Mouse (Mus musculus) mature B cell (primary cell): Measurements from ENCODE around the gene Dolk.

Experiments used
- in situ Hi-C: fragments of 300-500 bp; cut with MboI; formaldehyde crosslinking; loops from 2 replicates; pipeline ENCODE4 v1.14.3; 2019

Gene Dolk

GRCm38 (mm10) chr2:30250166-30251128 lies 35.7 kb downstream of the Dolk start:
- in situ Hi-C loops = no loop called here

- in situ Hi-C loops = no loop called here
Observed at GRCm38 (mm10) chr2:30249182-30249581, 37.0 kb downstream of the Dolk start.

DNA sequence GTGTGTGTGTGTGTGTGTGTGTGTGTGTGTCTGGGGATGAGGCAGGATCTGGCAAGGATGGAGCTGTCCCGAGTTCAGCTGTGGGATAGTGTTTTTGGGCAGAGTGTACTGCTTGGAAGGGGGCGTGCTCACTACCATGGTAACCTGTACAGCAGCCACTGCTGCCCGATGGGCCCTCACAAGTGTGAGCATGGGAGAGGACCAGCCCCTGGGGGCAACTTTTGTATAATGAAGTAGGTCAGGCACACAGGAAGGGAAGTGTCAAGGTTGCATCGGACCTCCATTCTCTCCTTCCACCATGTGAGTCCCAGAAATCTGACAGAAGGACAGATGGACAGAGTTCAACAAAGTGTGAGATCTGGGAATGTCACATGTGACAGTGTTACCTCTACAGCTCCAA lies 38.5 kb downstream of the Dolk start:
- in situ Hi-C loops = no loop called here

DNA sequence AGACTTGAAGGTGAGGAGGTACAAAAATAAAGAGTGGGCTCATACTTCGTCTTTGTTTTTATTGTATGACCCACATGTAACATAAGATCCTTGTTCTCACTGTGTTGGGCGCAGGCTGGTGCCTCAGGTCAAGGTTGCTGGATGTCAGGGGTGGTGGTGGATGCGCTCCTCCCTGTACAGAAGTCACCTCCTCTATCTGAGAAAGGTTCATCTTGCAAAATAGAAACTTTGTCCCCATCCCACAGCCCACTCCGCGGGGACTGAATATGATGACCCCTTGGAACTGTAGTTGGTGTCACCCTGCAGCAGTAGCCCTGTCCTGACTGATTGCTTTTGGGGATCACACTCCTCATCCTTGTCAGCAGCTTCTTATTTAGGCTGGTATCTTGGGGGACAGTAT lies 39.1 kb downstream of the Dolk start:
- in situ Hi-C loops = no loop called here

DNA sequence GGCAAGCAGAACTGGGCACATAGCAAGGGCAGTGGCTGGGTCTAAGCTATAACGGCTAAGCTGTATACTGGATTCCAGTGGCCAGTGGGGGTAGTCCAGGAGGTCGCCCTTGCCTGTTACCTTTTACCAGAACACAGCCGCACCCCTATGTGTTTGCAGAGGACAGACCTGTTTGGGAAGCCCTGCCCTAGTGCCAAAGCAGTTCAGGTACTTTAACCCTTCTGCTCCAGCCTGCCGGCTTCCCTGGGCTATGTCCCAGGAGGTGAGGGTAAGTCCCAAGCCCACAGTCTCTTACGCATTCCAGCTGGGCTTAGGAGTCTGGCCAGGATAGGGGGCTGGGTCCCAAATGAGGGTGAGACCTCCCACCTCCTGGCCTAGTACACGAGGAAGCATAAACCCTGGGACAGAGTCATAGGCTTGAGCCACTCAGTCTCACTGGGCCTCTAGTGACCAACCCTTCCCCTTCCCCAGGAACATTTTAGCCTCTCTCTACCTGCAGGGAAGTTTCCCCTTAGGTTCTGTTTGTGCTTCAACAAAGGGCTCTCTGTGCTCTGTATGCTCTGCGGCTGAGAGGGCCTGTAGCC lies 41.4 kb downstream of the Dolk start:
- in situ Hi-C loops = no loop called here

GRCm38 (mm10) chr2:30243391-30243790 lies 42.7 kb downstream of the Dolk start:
- in situ Hi-C loops = no loop called here

DNA sequence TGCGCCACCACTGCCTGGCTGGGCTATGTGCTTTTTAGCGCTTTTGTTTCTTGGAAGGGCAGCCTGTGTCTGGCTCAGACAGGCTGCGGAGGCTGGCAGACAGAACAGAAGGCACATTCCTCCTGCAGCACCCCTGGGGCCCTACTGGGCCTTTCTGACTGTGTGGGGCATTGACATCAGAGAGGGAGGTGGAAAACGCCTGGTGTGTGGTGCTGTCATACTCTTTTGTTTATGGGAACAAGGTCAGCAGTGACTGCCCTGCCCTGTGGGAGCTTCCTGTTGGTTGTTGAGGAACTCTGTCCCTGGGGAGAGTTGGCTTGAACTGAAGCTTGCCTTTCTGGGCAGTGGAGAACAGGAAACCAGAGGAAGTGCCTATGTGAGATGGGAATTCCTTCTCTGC lies 43.6 kb downstream of the Dolk start:
- in situ Hi-C loops = no loop called here

DNA sequence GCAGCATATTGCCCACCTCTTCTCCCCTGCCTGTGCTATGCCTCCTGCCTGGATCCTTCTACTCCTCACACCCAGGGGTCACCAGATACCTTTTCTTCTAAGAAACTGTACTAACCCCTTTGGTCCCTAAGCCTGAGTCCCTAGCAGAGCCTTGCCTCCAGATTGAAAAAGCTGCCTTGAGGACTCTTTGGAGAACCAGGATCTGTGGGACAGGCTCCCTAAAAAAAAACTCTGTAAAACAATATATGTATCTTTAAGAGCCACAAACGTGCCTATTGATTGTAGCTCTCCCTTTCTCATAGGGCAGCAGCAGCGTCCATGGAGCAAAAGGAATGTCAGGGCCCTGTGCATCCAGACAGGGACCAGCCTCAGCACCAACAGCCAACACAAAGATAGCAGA lies 45.9 kb downstream of the Dolk start, which contains the start of gene Gm28035:
TSS of gene Gm28035 (plus strand) at position 301 of the 400 bp plus-strand sequence.
- in situ Hi-C loops = no loop called here

- in situ Hi-C loops = no loop called here
Observed at GRCm38 (mm10) chr2:30239777-30240176, 46.4 kb downstream of the Dolk start.

DNA sequence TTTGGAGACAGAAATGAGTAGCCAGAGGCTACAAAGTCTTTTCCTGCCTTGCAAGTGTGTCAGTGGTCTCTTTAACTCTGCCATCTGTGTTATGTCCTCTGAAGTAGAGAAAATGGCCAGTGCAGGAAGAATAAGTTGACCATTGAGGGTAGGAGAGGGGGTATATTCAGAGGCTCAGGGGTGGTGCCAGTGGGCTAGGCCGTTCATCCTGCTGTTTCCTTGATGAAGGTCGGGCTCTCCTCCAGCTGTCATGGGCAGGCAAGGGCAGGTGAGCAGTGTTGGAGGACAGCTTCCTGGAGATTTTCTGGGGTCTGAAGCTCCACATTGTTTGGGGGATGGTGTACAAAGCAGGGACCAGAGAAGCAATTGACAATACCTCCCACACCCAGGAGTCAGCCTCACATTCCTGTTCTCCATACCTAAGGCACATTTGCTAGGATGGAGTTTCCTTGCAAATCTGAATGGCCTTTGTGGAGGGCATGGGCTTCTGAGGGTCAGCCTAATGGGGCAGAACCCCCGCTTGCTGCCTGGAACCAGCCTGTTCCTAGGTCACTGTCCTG lies 47.1 kb downstream of the Dolk start:
- in situ Hi-C loops = no loop called here

DNA sequence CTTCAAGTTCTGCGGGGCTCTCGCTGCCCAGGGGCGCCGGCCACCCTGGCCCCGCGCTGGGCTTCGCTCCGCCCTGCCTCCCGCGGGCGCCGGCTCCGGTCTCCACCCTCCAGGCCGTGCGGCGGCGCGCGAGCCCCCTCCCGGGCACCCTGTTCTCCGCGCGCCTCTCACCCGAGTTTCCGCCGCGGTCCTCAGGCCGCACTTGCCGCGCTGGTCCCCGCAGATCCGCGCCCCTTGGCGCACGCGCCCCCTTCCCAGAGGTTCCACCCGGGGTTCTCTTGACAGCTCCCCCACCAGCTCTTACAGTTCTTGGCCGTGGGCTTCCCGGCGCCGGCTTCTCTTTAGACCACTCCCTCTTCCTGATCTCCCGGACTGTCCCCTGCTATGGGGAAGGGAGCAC lies 48.3 kb downstream of the Dolk start:
- in situ Hi-C loops = no loop called here

- in situ Hi-C loops = no loop called here
Observed at GRCm38 (mm10) chr2:30237199-30237880, 48.8 kb downstream of the Dolk start, which contains the start of gene Lrrc8a. TSS of gene Lrrc8a (plus strand) at chr2:30237715.

DNA sequence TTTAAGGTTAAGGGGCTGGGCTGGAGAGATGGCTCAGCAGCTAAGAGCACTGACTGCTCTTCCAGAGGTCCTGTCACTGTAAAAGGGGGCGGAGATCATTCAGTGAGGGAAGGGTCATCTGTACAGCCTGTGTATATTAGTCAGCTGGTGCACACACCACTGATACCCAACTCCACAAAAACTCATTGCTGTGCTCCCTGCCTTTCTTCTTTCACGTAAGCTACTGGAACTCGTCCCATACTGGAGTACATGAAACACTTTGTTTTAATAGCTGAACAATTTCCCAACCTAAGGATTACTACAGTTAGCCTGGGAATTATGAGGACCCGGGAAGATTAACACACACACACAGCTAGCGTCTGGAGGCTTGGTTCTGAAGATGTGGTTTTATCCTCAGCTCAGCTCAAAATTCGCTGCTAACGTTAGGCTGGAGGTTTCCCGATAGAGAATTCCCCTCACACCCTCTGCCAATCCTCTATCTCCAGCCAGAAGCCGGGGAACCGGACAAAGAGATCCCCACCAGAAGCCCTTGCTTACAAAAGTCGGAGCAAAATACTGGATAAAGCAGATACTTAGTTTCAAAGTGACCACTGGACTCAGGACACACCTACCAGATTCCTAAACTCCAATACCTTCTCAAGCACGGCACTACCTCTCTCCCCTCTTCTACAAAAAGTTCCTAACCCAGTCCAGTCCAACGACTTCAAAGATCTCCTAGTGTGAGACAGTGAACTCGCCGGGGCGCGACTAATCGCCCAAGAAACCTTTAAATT lies 49.5 kb downstream of the Dolk start:
- in situ Hi-C loops = no loop called here

DNA sequence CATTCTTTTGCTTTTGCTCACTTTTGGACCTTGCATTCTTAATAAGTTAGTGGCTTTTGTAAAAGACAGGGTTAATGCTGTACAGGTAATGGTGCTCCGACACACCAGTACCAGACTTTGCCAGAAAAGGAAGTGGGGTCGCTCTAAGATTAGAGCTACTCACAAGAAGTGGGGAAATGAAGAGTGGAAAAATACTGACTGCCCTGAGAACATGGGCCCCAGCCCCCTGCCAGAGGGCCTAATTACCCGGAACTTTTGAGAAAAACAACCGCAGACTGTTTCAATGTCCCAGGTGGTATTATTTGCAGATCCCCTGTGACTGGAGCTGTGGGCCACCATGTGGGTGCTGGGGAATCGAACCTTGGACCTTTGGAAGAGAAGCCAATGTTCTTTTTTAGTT lies 50.5 kb downstream of the Dolk start:
- in situ Hi-C loops = no loop called here
